Mouse (Mus musculus) spleen, postnatal 14 days (tissue): ENCODE data around the gene Rraga.
"Not testable (repeated sequence)": the region's sequence is repeated elsewhere in the genome, so short reads cannot be mapped to it uniquely, and the experiment has no call there.

Experiments used
- DNase-seq, 2 experiments: peaks; one replicate each; pipeline ENCODE4 v3.0.0; 2021 to 2022; ENCODE audit warnings: low spot score in 2 of 2

The Rraga gene

GRCm38 (mm10) chr4:86588236-86588635 is 12.8 kb downstream of the Rraga start:
- peak in 1 of 2 experiments; percentile 37 for DNase-seq

- no peak for DNase-seq
Measured at GRCm38 (mm10) chr4:86591304-86591703, 15.8 kb downstream of the Rraga start.

GRCm38 (mm10) chr4:86611524-86612288 is 36.2 kb downstream of the Rraga start, which contains the start of gene Haus6:
Gene Haus6 (minus strand): TSS chr4:86612055.
- DNase-seq: peak; percentile 78 to 84

DNA sequence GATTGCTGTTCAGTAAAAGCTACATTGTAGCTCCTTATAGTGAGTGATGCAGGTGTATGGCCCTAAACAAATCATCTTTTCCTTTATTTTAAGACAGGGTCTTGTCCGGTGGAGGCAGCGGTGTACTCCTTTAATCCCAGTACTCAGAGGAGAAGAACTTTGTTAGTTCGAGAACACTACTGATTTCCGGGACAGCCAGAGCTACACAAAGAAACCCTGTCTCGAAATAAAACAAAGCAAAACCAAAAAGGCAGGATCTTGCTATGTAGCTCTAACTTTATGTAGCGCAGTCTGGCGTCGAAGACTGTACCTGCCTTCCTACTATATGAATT is 36.8 kb downstream of the Rraga start:
- DNase-seq: no peak

GRCm38 (mm10) chr4:86620506-86620905 is 45.0 kb downstream of the Rraga start:
- no peak for DNase-seq

GRCm38 (mm10) chr4:86622116-86622515 is 46.6 kb downstream of the Rraga start:
- no peak for DNase-seq

- DNase-seq: not testable (repeated sequence)
Measured at GRCm38 (mm10) chr4:86622532-86622931, 47.1 kb downstream of the Rraga start.

- no peak for DNase-seq
Measured at GRCm38 (mm10) chr4:86625463-86625862, 50.0 kb downstream of the Rraga start.

GRCm38 (mm10) chr4:86626496-86626895 is 51.0 kb downstream of the Rraga start:
- not testable (repeated sequence) for DNase-seq
